Mouse (Mus musculus) embryo, embryonic 9.5 days (tissue): ENCODE measurements around the gene Igfbp7.

ENCODE experiments used
- DNase-seq: peaks from one replicate; pipeline ENCODE4 v3.0.0-alpha.2; 2017; ENCODE audit errors: extremely low spot score

The Igfbp7 gene

GRCm38 (mm10) chr5:77379434-77380135 is 28.3 kb downstream of the Igfbp7 start:
- no peak for DNase-seq

GRCm38 (mm10) chr5:77378027-77378426 is 29.8 kb downstream of the Igfbp7 start:
- DNase-seq = no peak

- no peak for DNase-seq
These were observed 32.3 kb downstream of the Igfbp7 start for GRCm38 (mm10) chr5:77375546-77375945.

GRCm38 (mm10) chr5:77374945-77375344 is 32.9 kb downstream of the Igfbp7 start:
- no peak for DNase-seq

- no peak for DNase-seq
These were observed 35.1 kb downstream of the Igfbp7 start for GRCm38 (mm10) chr5:77372778-77373177.

GRCm38 (mm10) chr5:77372242-77372641 is 35.6 kb downstream of the Igfbp7 start:
- no peak for DNase-seq

- no peak for DNase-seq
These were observed 37.4 kb downstream of the Igfbp7 start for GRCm38 (mm10) chr5:77370378-77370892.

- DNase-seq = no peak
These were observed 38.4 kb downstream of the Igfbp7 start for GRCm38 (mm10) chr5:77369394-77369793.

GRCm38 (mm10) chr5:77368194-77368593 is 39.6 kb downstream of the Igfbp7 start:
- no peak for DNase-seq

GRCm38 (mm10) chr5:77367682-77368081 is 40.2 kb downstream of the Igfbp7 start:
- no peak for DNase-seq

- no peak for DNase-seq
These were observed 40.7 kb downstream of the Igfbp7 start for GRCm38 (mm10) chr5:77367145-77367544.

- DNase-seq = no peak
These were observed 41.5 kb downstream of the Igfbp7 start for GRCm38 (mm10) chr5:77366313-77366712.

- DNase-seq = no peak
These were observed 43.3 kb downstream of the Igfbp7 start for GRCm38 (mm10) chr5:77364443-77365038.

- no peak for DNase-seq
These were observed 44.2 kb downstream of the Igfbp7 start for GRCm38 (mm10) chr5:77363650-77364049.

- no peak for DNase-seq
These were observed 45.7 kb downstream of the Igfbp7 start for GRCm38 (mm10) chr5:77362120-77362519.

GRCm38 (mm10) chr5:77361006-77361405 is 46.8 kb downstream of the Igfbp7 start:
- no peak for DNase-seq

- no peak for DNase-seq
These were observed 47.9 kb downstream of the Igfbp7 start for GRCm38 (mm10) chr5:77359971-77360370.

GRCm38 (mm10) chr5:77358347-77358746 is 49.5 kb downstream of the Igfbp7 start:
- peak; percentile 67 for DNase-seq

GRCm38 (mm10) chr5:77357405-77358149 is 50.3 kb downstream of the Igfbp7 start:
- DNase-seq = peak; percentile 72

GRCm38 (mm10) chr5:77355307-77356265 is 52.3 kb downstream of the Igfbp7 start:
- DNase-seq = no peak

- peak; percentile 86 for DNase-seq
These were observed 53.5 kb downstream of the Igfbp7 start for GRCm38 (mm10) chr5:77354361-77354787.
